Mouse (Mus musculus) activated CD4-positive, CD25-positive, alpha-beta regulatory T cell, adult 4 months (primary cell): ENCODE data around the gene Pcca. TPM values are rescaled to one million over a fixed set of nuclear protein-coding genes. Genes with fewer than 3 reads are reported as not detected.
"Not testable (repeated sequence)": the region's sequence is repeated elsewhere in the genome, so short reads cannot be mapped to it uniquely, and the experiment has no call there.

Source experiments
- ATAC-seq: one replicate; pipeline ENCODE4 v1.8.0; 2017
- polyA plus RNA-seq, 2 experiments: library from polyadenylated mRNA; unstranded; fragments of 100-300 nt; shearing (Covaris generic); gene quantifications; one replicate each; pipeline ENCODE4 v1.2.1; 2017

Pcca gene
- polyA plus RNA-seq, 2 experiments from 2014 or later = 11.5 to 19.5 TPM

- ATAC-seq = not testable (repeated sequence)
These were observed 26.8 kb downstream of the Pcca start for GRCm38 (mm10) chr14:122560893-122561452.

- no peak for ATAC-seq
These were observed 36.7 kb downstream of the Pcca start for GRCm38 (mm10) chr14:122570862-122571261.

GRCm38 (mm10) chr14:122574064-122574751, 40.1 kb downstream of the Pcca start:
- ATAC-seq = no peak

- ATAC-seq = no peak
These were observed 43.7 kb downstream of the Pcca start for GRCm38 (mm10) chr14:122577816-122578215.

- ATAC-seq = no peak
These were observed 47.9 kb downstream of the Pcca start for GRCm38 (mm10) chr14:122582057-122582456.

- no peak for ATAC-seq
These were observed 48.5 kb downstream of the Pcca start for GRCm38 (mm10) chr14:122582491-122583077.

GRCm38 (mm10) chr14:122584087-122584486, 50.0 kb downstream of the Pcca start:
- not testable (repeated sequence) for ATAC-seq

GRCm38 (mm10) chr14:122586942-122587341, 52.8 kb downstream of the Pcca start:
- no peak for ATAC-seq

- no peak for ATAC-seq
These were observed 63.4 kb downstream of the Pcca start for GRCm38 (mm10) chr14:122597534-122597933.

GRCm38 (mm10) chr14:122598802-122599201, 64.7 kb downstream of the Pcca start:
- ATAC-seq = no peak

GRCm38 (mm10) chr14:122599839-122600238, 65.7 kb downstream of the Pcca start:
- no peak for ATAC-seq

GRCm38 (mm10) chr14:122602701-122603100, 68.6 kb downstream of the Pcca start:
- no peak for ATAC-seq

GRCm38 (mm10) chr14:122606499-122606898, 72.4 kb downstream of the Pcca start:
- no peak for ATAC-seq

- ATAC-seq = no peak
These were observed 73.3 kb downstream of the Pcca start for GRCm38 (mm10) chr14:122607456-122607855.

GRCm38 (mm10) chr14:122608323-122608722, 74.2 kb downstream of the Pcca start:
- ATAC-seq = no peak

GRCm38 (mm10) chr14:122611035-122611434, 76.9 kb downstream of the Pcca start:
- ATAC-seq = no peak

GRCm38 (mm10) chr14:122612317-122612716, 78.2 kb downstream of the Pcca start:
- no peak for ATAC-seq

GRCm38 (mm10) chr14:122617656-122618055, 83.5 kb downstream of the Pcca start:
- ATAC-seq = no peak

- ATAC-seq = no peak
These were observed 99.3 kb downstream of the Pcca start for GRCm38 (mm10) chr14:122633416-122633815.

GRCm38 (mm10) chr14:122636601-122637000, 102.5 kb downstream of the Pcca start:
- ATAC-seq = no peak

GRCm38 (mm10) chr14:122637798-122638555, 103.9 kb downstream of the Pcca start:
- ATAC-seq = no peak

- no peak for ATAC-seq
These were observed 105.1 kb downstream of the Pcca start for GRCm38 (mm10) chr14:122639168-122639720.

GRCm38 (mm10) chr14:122642432-122642831, 108.3 kb downstream of the Pcca start:
- no peak for ATAC-seq
